Mouse (Mus musculus) inflammation-experienced regulatory T-cells, adult 16 weeks (primary cell): ENCODE measurements around the gene Hist1h2ae. TPM values are rescaled to one million over a fixed set of nuclear protein-coding genes. Genes with fewer than 3 reads are reported as not detected.

Experiments used
- polyA plus RNA-seq: library from polyadenylated mRNA; unstranded; fragments of 100-300 nt; shearing (Covaris generic); gene quantifications from one replicate; pipeline ENCODE4 v1.2.1, GENCODE M21; 2017

Hist1h2ae gene
- 1.6 TPM for polyA plus RNA-seq

DNA sequence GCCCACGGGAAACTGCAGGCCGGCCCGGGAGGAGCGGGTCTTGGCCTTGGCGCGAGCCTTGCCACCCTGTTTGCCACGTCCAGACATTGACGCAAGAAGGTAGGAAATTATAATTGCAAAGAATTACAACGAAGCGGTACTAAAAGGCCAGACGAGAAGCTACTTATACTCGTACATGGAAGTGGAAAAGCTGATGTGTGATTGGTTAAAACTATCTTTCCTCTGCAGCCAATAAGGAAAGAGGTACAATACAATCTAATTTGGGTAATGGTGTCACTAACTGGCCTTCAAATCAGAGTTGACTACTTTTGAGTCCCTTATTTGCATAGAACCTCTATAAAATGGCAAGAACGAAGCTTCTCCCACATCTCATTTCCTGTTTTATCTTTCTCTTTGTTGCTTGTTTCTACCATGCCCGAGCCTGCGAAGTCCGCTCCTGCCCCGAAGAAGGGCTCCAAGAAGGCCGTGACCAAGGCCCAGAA is at the start of gene Hist1h2ae, which contains the start of gene Hist1h2bg:
Hist1h2ae (minus strand) TSS at position 199 of the 482 bp plus-strand sequence.
Hist1h2bg (plus strand) TSS at position 375 of the 482 bp plus-strand sequence.

DNA sequence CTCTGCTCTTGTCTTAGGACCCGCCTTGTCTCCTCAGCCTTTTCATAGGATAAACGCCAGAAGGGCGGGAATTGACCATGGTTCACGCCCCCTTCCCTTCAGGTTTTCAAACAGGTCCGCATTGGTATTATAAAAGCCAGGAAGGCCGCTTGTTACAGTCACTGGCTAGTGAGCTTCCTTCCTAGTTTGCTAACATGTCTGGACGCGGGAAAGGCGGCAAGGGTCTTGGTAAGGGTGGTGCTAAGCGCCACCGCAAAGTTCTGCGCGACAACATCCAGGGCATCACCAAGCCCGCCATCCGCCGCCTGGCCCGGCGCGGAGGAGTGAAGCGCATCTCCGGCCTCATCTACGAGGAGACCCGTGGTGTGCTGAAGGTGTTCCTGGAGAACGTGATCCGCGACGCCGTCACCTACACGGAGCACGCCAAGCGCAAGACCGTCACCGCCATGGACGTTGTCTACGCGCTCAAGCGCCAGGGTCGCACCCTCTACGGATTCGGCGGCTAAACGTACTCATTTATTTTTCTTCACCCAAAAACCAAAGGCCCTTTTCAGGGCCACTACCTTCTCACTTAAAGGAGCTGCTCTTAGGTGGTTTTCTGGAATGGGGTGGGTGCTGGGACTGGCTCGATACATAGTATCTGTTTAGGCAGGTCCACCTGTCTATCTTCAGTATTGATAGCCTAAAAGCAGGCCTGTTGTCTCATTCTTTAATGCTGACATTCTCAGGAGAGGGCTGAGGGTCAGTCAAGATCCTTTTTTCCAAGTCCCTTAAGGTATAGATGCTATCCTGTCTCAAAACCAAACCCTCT is 10.6 kb upstream of the Hist1h2ae start, which contains the start of gene Hist1h4d:
Hist1h4d (plus strand) TSS at position 191 of the 811 bp plus-strand sequence.

DNA sequence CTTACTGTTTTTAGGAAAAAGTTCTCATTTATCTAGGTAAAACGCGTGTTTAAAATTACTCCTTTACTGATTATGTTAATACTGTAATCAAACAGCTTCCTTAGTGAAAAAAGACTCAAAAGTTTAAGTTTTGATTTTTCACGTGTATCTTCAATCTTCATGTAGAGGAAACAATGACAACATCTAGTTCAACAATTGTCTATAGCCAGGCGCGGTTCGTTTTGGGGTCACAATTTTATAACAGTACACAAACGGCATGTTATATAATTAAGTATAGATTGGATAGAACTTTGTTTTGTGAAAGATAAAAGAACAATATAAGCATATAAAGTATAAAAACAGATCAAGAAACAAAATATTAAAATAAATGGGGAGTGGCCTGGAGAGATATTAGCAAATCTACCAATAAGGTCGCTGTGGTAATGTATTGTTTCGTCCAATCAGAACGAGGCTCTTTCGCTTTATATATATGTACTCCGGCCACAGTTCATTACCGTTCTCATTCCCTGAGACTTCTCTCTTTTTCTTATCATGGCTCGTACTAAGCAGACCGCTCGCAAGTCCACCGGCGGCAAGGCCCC is 4.3 kb upstream of the Hist1h2ae start, which contains the start of gene Hist1h3d:
Hist1h3d (plus strand) TSS at position 493 of the 581 bp plus-strand sequence.

GRCm38 (mm10) chr13:23573898-23574524 is 3.0 kb upstream of the Hist1h2ae start, which contains the start of the genes Hist1h2bf and Hist1h2ad:
Gene Hist1h2bf (minus strand): TSS chr13:23574196.
Gene Hist1h2ad (plus strand): TSS chr13:23574381.

DNA sequence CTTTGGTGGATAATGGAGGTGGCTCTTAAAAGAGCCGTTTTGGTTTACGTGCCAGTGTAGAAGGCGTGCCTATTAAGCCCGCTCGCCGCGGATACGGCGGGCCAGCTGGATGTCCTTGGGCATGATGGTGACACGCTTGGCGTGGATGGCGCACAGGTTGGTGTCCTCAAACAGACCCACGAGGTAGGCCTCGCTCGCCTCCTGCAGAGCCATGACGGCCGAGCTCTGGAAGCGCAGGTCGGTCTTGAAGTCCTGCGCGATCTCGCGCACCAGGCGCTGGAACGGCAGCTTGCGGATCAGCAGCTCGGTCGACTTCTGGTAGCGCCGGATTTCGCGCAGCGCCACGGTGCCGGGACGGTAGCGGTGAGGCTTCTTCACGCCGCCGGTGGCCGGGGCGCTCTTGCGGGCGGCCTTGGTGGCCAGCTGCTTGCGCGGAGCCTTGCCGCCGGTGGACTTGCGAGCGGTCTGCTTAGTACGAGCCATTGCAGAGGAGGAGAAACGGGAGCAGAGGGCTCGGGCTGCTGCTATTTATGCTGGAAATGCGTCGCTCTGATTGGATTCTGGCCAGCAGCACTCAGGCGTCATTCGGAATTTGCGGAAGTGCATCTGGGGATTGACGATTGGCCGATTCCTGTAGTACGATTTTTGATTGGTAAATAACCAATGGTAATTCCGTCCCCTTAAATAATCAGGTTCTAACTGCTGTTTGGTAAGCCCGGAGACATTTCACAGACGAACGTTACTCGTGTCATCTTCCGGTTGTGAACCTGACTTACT is 8.9 kb downstream of the Hist1h2ae start, which contains the start of gene Hist1h3e:
Hist1h3e (minus strand) TSS at position 487 of the 777 bp plus-strand sequence.

GRCm38 (mm10) chr13:23552962-23553361 is 18.1 kb downstream of the Hist1h2ae start, which contains the start of gene Hist1h1d:
Gene Hist1h1d (plus strand): TSS chr13:23553262.

DNA sequence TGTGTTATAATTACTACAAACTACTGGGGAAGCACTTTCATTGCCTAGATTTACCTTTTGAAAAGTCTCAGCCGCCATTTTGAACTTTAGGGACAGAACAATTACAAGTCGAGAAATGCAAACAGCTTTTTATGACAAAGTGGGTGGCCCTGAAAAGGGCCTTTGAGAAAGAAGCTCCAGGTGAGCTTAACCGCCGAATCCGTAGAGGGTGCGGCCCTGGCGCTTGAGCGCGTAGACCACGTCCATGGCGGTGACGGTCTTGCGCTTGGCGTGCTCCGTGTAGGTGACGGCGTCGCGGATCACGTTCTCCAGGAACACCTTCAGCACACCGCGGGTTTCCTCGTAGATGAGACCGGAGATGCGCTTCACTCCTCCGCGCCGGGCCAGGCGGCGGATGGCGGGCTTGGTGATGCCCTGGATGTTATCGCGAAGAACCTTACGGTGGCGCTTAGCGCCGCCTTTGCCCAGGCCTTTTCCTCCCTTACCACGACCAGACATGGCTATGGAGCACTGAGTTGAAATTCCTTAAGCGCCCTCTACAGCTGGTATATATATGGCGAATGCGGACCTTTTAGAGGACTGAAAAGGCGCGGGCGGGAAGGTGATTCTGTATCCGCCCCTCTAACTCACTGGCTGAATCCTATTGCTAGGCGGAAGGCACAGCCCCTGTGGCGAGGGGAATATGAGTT is 19.7 kb downstream of the Hist1h2ae start, which contains the start of gene Hist1h4f:
Hist1h4f (minus strand) TSS at position 503 of the 689 bp plus-strand sequence.

GRCm38 (mm10) chr13:23543965-23544786 is 26.8 kb downstream of the Hist1h2ae start, which contains the start of gene Hist1h3f:
Gene Hist1h3f (plus strand): TSS chr13:23544052.

GRCm38 (mm10) chr13:23542999-23543607 is 27.9 kb downstream of the Hist1h2ae start, which contains the start of gene Hist1h2bh:
Gene Hist1h2bh (minus strand): TSS chr13:23543392.

GRCm38 (mm10) chr13:23535137-23536075 is 35.6 kb downstream of the Hist1h2ae start, which contains the start of gene Hist1h3g:
Gene Hist1h3g (plus strand): TSS chr13:23535422.

DNA sequence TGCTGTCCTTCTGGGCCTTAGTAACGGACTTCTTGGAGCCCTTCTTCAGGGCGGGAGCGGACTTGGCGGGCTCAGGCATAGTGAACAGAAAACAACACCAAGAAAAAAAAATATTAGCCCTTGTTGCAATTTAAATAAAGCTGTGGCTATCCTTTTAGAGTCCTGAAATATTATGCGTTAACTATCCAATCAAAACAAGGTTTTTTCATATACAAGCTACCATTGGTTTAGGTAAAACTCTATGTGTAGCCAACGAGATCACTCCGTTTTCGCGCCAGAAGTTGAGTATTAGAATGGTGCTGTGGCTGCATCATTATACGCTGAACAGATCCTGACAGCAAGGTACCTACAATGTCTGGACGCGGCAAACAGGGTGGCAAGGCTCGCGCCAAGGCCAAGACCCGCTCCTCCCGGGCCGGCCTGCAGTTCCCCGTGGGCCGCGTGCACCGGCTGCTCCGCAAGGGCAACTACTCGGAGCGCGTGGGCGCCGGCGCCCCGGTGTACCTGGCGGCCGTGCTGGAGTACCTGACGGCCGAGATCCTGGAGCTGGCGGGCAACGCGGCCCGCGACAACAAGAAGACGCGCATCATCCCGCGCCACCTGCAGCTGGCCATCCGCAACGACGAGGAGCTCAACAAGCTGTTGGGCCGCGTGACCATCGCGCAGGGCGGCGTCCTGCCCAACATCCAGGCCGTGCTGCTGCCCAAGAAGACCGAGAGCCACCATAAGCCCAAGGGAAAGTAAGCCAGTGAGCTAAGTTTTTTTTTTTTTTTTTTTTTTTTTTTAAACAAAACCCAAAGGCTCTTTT is 37.3 kb downstream of the Hist1h2ae start, which contains the start of gene Hist1h2af:
Hist1h2af (plus strand) TSS at position 347 of the 808 bp plus-strand sequence.

DNA sequence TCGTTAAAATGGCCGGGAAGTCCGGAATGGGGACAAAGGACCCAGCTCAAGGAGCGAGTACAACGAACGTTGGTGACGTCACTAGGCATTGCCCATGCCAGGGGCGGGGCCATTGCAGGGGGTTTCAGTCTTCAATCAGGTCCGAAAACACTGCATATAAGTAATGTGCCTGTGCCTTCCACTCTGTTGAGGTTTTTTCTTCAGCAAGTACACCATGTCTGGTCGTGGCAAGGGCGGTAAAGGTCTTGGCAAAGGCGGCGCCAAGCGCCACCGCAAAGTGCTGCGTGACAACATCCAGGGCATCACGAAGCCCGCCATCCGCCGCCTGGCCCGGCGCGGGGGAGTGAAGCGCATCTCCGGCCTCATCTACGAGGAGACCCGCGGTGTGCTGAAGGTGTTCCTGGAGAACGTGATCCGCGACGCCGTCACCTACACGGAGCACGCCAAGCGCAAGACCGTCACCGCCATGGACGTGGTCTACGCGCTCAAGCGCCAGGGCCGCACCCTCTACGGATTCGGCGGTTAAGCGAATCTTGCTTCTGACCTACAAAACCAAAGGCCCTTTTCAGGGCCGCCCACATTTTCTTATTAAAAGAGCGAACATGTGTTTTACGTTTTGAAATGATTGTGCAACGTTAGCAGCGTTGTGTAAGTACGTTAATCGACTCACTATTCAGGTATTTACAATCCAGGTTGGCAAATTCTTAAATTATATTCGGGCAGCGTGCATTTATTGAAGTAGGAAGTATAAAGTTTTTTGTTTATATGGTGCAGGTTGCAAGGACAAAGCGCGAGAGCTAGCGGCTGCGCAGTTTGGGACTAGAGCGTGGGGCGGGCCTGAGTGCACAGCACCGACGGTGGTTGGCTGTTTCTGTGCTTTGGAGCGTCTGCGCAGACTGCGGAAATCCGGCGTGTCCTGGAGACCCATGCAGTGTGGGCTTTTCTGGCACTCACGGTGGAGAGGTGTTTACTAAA is 39.8 kb downstream of the Hist1h2ae start, which contains the start of gene Hist1h4h:
Hist1h4h (plus strand) TSS at position 150 of the 975 bp plus-strand sequence.

